Mouse (Mus musculus) cerebellum, adult 11 months (tissue): ENCODE results near the gene Ints11.

ENCODE experiments used
- DNase-seq: peaks from one replicate; pipeline ENCODE4 v3.0.0; 2022

Gene Ints11

GRCm38 (mm10) chr4:155893212-155893690, 23.9 kb downstream of the Ints11 start:
- no peak for DNase-seq

DNA sequence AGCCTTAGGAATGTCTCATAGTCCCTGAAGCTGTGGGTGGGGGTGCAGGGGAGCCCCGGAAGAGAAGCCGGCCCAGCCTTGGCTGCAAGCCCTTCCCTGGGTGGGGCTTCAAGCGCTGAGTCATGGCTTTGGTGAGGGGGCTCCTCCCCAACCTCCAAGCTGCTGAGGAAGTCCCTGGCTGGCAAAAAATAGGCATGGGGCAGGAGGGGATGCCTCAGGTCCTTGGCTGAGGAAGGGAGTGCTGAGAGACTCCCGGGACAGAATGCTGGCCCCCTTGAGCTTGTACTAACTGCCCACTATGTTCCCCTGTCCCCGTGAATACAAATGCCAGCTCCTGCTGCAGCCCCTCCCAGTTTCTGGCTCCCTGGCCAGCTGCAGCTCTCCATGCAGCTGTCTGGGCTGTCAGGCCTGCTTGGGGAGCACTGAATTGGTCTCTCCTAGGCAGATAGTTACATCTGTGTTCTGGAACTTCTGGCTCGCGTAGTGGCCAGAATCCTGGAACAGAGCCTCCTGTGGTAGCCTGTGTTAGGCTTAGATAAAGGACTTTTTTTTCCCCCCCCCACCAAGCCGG, 25.1 kb downstream of the Ints11 start:
- peak; percentile 47 for DNase-seq

GRCm38 (mm10) chr4:155895216-155895615, 25.9 kb downstream of the Ints11 start:
- DNase-seq = peak; percentile 69

DNA sequence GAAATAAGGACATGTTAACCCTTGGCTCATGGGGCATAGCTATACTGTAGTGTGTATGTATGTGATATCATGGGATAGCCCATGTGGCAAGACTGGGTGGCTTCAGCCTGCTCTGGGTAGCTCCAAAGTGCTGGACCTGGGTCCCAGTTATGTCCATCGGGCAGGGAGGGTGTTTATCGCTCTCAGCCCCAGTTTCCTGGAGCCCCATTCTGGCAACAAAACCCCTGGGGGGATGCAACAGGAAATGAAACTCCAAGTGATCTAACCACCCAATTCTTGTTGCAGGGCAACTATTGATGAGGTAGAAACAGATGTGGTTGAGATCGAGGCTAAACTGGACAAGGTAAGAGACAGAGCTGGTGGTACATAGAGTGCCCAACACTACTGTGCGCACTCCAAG, 26.5 kb downstream of the Ints11 start:
- no peak for DNase-seq

GRCm38 (mm10) chr4:155896461-155896860, 27.1 kb downstream of the Ints11 start:
- DNase-seq = no peak

- DNase-seq = no peak
Observed at GRCm38 (mm10) chr4:155898318-155898717, 29.0 kb downstream of the Ints11 start.

- no peak for DNase-seq
Observed at GRCm38 (mm10) chr4:155899355-155899754, 30.0 kb downstream of the Ints11 start.

DNA sequence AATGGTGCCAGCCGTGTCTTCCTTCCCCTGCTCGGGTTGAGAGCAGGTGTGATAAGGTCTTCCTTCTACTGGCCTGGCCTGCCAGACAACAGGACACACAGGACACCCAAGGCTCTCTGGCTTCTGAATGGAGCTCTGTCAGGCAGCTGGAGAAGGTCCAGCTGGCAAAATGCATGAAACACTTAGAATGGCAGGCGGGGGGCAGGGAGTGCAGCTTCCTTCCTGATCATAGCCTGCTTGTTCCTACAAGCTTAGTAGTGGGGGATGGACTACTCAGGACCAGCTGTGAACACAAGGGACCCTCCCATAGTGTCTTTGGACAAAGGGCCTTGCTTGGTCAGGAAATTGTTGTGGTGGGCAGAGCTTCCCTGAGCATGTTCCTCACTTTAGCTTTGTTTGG, 31.9 kb downstream of the Ints11 start:
- no peak for DNase-seq

- DNase-seq = no peak
Observed at GRCm38 (mm10) chr4:155903246-155903645, 33.9 kb downstream of the Ints11 start.

DNA sequence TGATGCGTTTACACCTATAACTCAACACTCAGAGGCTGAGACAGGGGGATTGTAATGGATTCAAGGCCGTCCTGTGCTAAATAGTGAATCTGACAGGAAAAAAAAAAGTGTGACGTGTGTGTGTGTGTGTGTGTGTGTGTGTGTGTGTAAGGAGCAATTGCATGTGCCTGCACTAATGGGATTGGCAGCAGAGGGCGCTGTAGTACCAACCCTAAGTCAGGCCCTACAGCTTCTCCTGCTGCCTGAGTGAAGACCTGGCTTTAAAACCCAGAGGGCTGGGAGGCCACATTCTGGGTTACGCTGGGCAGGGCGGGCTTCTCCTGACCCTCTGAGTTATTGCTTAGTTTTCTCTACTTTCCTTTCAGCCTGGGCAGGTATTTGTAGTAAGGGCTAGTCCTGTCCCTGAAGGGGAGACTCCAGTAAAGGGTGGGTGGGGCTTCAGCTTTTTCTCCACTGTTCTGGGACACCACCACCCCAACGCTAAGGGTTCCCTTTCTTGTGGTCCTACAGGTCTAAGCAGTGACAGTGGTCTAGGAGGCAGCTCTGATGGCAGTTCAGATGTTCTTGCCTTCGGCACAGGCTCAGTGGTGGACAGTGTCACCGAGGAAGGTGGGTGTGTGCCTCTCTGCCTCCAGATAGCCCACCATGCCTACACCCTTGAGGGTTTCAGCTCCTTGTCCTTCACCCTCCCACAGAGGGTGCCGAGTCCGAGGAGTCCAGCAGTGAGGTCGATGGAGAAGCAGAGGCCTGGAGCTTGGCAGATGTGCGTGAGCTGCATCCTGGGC, 35.2 kb downstream of the Ints11 start:
- peak; percentile 12 for DNase-seq

GRCm38 (mm10) chr4:155905634-155906033, 36.3 kb downstream of the Ints11 start:
- no peak for DNase-seq

GRCm38 (mm10) chr4:155906125-155906524, 36.8 kb downstream of the Ints11 start:
- no peak for DNase-seq

- no peak for DNase-seq
Observed at GRCm38 (mm10) chr4:155907003-155907402, 37.7 kb downstream of the Ints11 start.

- DNase-seq = no peak
Observed at GRCm38 (mm10) chr4:155908281-155908680, 38.9 kb downstream of the Ints11 start.

- peak; percentile 2 for DNase-seq
Observed at GRCm38 (mm10) chr4:155908751-155909150, 39.4 kb downstream of the Ints11 start.

- DNase-seq = no peak
Observed at GRCm38 (mm10) chr4:155932031-155932430, 62.7 kb downstream of the Ints11 start.
